Mouse (Mus musculus): ENCODE results near the gene Acot4.

- TF ChIP-seq CTCF (IDR thresholded peaks at IDR 0.05; ENCODE audit: low read depth, low read length) (peak; percentile 70), POLR2A (IDR thresholded peaks at IDR 0.05; ENCODE audit: insufficient read depth, low read length) (no peak), EP300 (IDR thresholded peaks at IDR 0.05; ENCODE audit: insufficient read depth, low read depth, low read length) (no peak)
These were observed 7.4 kb upstream of the Acot4 start for GRCm38 (mm10) chr12:84030659-84031332.

All from ES-Bruce4 (cell line).